Mouse (Mus musculus) intestine, embryonic 15.5 days (tissue): ENCODE measurements at regions not wholly inside any gene's neighbourhood (a gene's known extent, or its start where the extent isn't known, plus 50 kb on each side); places are given as distances from the start of the nearest gene placed in this dataset.

ENCODE experiments used
- ATAC-seq: fragments of 200-750 bp; cut with Nextera tagmentation; 2 replicates; pipeline ENCODE4 v1.8.0; 2017; ENCODE audit warnings: moderate TSS enrichment, moderate library complexity
- H3K27ac ChIP-seq: fragments of 300-500 bp; sonication (generic); 2 replicates; pipeline ENCODE4 v1.5.1; 2015; ENCODE audit warnings: mild to moderate bottlenecking, inconsistent platforms
- H3K27me3 ChIP-seq: fragments of 300-500 bp; sonication (generic); replicated peaks from 2 replicates; pipeline ENCODE4 v1.6.1; 2015; ENCODE audit warnings: inconsistent platforms
- H3K36me3 ChIP-seq: fragments of 300-500 bp; sonication (generic); 2 replicates; pipeline ENCODE4 v1.6.1; 2015; ENCODE audit warnings: inconsistent platforms
- H3K4me1 ChIP-seq: fragments of 300-500 bp; sonication (generic); replicated peaks from 2 replicates; pipeline ENCODE4 v1.6.1; 2015; ENCODE audit warnings: inconsistent platforms
- H3K4me2 ChIP-seq: fragments of 300-500 bp; sonication (generic); replicated peaks from 2 replicates; pipeline ENCODE4 v1.6.1; 2015; ENCODE audit warnings: mild to moderate bottlenecking, inconsistent platforms
- H3K4me3 ChIP-seq: fragments of 300-500 bp; sonication (generic); replicated peaks from 2 replicates; pipeline ENCODE4 v1.5.1; 2015; ENCODE audit warnings: inconsistent platforms
- H3K9ac ChIP-seq: fragments of 300-500 bp; sonication (generic); 2 replicates; pipeline ENCODE4 v1.6.1; 2015; ENCODE audit warnings: inconsistent platforms
- H3K9me3 ChIP-seq: fragments of 300-500 bp; sonication (generic); 2 replicates; pipeline ENCODE4 v1.6.1; 2016; ENCODE audit warnings: inconsistent platforms
- WGBS: fragments of 180-500 bp; shearing (Covaris S2); methylation state at CpG from one replicate; pipeline ENCODE4 v1.1.7; 2015; 5-methylcytosine and 5-hydroxymethylcytosine counted together

GRCm38 (mm10) chr1:190220417-190220816, 49.9 kb upstream of the Prox1 start:
- Histone ChIP-seq H3K27ac (no peak overlapping the region), H3K4me1 (no peaks in the 10 kb centered on the region), H3K9ac (no peak overlapping the region), H3K9me3 (no peaks in the 10 kb centered on the region), H3K27me3 (no peaks in the 10 kb centered on the region), H3K4me2 (no peak overlapping the region), H3K4me3 (no peak overlapping the region), H3K36me3 (no peaks in the 10 kb centered on the region)
- no peak for ATAC-seq
- 59% methylated on average over 9 of the region's 9 CpGs for whole genome bisulfite sequencing
